Mouse (Mus musculus): ENCODE measurements around the gene Mto1.
"Not testable (repeated sequence)": the region's sequence is repeated elsewhere in the genome, so short reads cannot be mapped to it uniquely, and the experiment has no call there.

Mto1 gene

GRCm38 (mm10) chr9:78508106-78508786, 60.2 kb downstream of the Mto1 start:
- no peak for DNase-seq

- no peak for DNase-seq
These were observed 63.7 kb downstream of the Mto1 start for GRCm38 (mm10) chr9:78511705-78512104.

GRCm38 (mm10) chr9:78513776-78514500, 65.9 kb downstream of the Mto1 start:
- DNase-seq = no peak

GRCm38 (mm10) chr9:78514681-78515080, 66.7 kb downstream of the Mto1 start:
- DNase-seq = no peak

- DNase-seq = no peak
These were observed 68.1 kb downstream of the Mto1 start for GRCm38 (mm10) chr9:78516125-78516524.

- DNase-seq = not testable (repeated sequence)
These were observed 69.2 kb downstream of the Mto1 start for GRCm38 (mm10) chr9:78517237-78517636.

- peak; percentile 34 for DNase-seq
These were observed 72.2 kb downstream of the Mto1 start for GRCm38 (mm10) chr9:78520127-78520779.

GRCm38 (mm10) chr9:78520780-78521601, 73.0 kb downstream of the Mto1 start:
- DNase-seq = peak; percentile 75

GRCm38 (mm10) chr9:78521689-78522088, 73.7 kb downstream of the Mto1 start:
- DNase-seq = peak; percentile 51
